Mouse (Mus musculus): ENCODE results near the gene Rhbdd3. TPM values are rescaled to one million over a fixed set of nuclear protein-coding genes. Genes with fewer than 3 reads are reported as not detected.

Rhbdd3 gene
- polyA plus RNA-seq, 1 experiment: 32.3 TPM

DNA sequence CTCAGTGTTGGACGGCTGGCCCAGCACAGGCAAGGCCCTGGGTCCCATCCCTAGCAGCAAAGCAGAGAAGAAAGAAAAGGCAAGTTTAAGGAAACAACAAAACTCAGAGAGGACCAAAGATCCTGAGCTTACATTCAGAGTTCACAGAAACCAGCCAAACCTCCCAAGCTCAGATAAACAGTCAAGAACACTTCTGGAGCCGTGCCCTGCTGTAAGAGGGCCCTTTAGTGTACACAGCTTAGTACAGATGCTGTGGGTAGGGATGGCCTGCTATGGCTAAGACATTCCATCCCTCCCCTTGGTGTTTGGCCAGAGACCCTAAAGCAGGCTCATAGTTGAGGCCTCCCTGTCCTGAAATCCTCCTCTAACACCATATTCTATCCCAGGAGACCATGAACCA is 39.9 kb downstream of the Rhbdd3 start:
- TF ChIP-seq POLR2A (IDR thresholded peaks at IDR 0.05; ENCODE audit: extremely low read depth, insufficient read depth, low read length): no peak
- TF ChIP-seq CTCF (IDR thresholded peaks at IDR 0.05; ENCODE audit: extremely low read depth, insufficient read depth, low read length): no peak

DNA sequence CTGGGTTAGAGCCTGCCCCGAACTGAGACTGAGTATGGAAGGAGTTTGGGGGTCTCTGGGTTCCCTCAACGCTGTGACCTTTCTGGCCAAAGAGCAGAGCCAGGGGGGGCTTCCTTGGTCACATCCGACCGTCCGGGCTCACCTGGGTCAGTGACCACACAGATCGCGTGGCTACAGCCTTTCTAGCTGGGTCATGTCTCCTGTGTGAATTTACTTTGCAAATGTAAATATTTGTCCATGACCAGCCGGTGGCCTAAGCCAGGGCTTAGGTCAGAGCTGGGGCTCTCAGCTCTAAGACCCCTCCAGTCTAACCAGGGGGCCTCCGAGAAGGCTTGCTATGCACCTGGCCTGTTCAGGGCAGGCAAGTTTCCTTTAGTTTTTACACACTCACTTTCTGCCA is 40.6 kb downstream of the Rhbdd3 start:
- Histone ChIP-seq H3K4me1 (ENCODE audit: control insufficient read depth, insufficient read depth, low read length) (no peaks in the 10 kb centered on the region), H3K27ac (ENCODE audit: insufficient read depth, low read length) (no peak overlapping the region), H3K4me3 (ENCODE audit: insufficient read depth, low read length) (no peak overlapping the region)
- TF ChIP-seq CTCF (IDR thresholded peaks at IDR 0.05; ENCODE audit: extremely low read depth, insufficient read depth, low read length) (no peak), POLR2A (IDR thresholded peaks at IDR 0.05; ENCODE audit: extremely low read depth, insufficient read depth, low read length) (no peak)

More for the DNA sequence above, 39.9 kb downstream of the Rhbdd3 start:
- Histone ChIP-seq H3K4me1 (ENCODE audit: control insufficient read depth, insufficient read depth, low read length) (no peaks in the 10 kb centered on the region), H3K27ac (ENCODE audit: insufficient read depth, low read length) (no peak overlapping the region), H3K4me3 (ENCODE audit: insufficient read depth, low read length) (no peak overlapping the region)

DNA sequence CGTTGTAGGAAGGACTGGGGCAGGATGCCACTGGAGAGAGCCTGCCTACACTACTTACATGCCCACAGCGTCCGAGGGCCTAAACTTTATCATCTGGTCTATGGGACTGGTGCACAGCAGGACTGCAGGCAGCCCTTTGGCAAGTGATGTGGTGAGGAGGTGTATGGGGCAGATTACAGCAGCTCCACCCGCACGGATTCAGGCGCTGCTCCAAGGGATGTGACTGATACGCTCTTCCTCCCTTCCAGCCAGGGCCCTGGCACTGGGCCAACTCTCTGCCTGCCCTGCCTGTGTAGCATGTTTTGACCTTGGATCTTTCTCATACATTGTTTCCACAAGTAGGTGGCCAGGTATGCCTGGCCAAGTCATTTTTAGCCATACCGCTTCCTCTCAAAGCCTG is 41.9 kb downstream of the Rhbdd3 start:
- Histone ChIP-seq H3K4me1 (ENCODE audit: control insufficient read depth, insufficient read depth, low read length) (no peaks in the 10 kb centered on the region), H3K4me3 (ENCODE audit: insufficient read depth, low read length) (no peak overlapping the region), H3K27ac (ENCODE audit: insufficient read depth, low read length) (no peak overlapping the region)
- TF ChIP-seq CTCF (IDR thresholded peaks at IDR 0.05; ENCODE audit: extremely low read depth, insufficient read depth, low read length) (no peak), POLR2A (IDR thresholded peaks at IDR 0.05; ENCODE audit: extremely low read depth, insufficient read depth, low read length) (no peak)

- no peak for TF ChIP-seq CTCF (IDR thresholded peaks at IDR 0.05; ENCODE audit: extremely low read depth, insufficient read depth, low read length)
- no peak for TF ChIP-seq POLR2A (IDR thresholded peaks at IDR 0.05; ENCODE audit: extremely low read depth, insufficient read depth, low read length)
- H3K4me3 ChIP-seq (ENCODE audit: insufficient read depth, low read length): no peak overlapping the region
- no peaks in the 10 kb centered on the region for H3K4me1 ChIP-seq (ENCODE audit: control insufficient read depth, insufficient read depth, low read length)
- no peak overlapping the region for H3K27ac ChIP-seq (ENCODE audit: insufficient read depth, low read length)
These were observed 42.5 kb downstream of the Rhbdd3 start for GRCm38 (mm10) chr11:5141252-5141651.

- Histone ChIP-seq H3K4me1 (ENCODE audit: control insufficient read depth, insufficient read depth, low read length) (no peaks in the 10 kb centered on the region), H3K4me3 (ENCODE audit: insufficient read depth, low read length) (no peak overlapping the region), H3K27ac (ENCODE audit: insufficient read depth, low read length) (no peak overlapping the region)
- TF ChIP-seq POLR2A (IDR thresholded peaks at IDR 0.05; ENCODE audit: extremely low read depth, insufficient read depth, low read length) (no peak), CTCF (IDR thresholded peaks at IDR 0.05; ENCODE audit: extremely low read depth, insufficient read depth, low read length) (no peak)
These were observed 43.2 kb downstream of the Rhbdd3 start for GRCm38 (mm10) chr11:5141965-5142364.

DNA sequence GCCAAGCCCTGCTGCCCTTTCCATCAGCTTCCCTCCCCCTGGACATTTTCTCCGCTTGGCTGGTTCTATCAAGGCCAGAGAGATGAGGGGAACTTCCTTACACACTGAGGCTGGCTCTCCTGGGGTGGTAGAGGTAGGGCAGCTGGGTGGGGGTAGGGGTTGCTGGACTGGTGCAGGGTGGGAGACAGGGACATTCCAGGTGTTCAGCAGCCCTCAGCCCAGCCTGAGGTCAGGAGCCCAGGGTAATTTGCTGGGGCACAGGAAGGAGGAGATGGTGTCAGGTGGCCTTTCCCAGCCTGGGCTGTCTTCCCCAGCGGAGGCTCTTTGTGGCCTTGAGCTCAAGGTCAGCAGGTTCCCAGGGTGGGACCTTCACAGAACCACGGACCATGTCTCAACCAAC is 46.9 kb downstream of the Rhbdd3 start:
- TF ChIP-seq CTCF (IDR thresholded peaks at IDR 0.05; ENCODE audit: extremely low read depth, insufficient read depth, low read length): no peak
- no peak for TF ChIP-seq POLR2A (IDR thresholded peaks at IDR 0.05; ENCODE audit: extremely low read depth, insufficient read depth, low read length)
- Histone ChIP-seq H3K27ac (ENCODE audit: insufficient read depth, low read length) (no peak overlapping the region), H3K4me1 (ENCODE audit: control insufficient read depth, insufficient read depth, low read length) (no peaks in the 10 kb centered on the region), H3K4me3 (ENCODE audit: insufficient read depth, low read length) (no peak overlapping the region)

- no peak overlapping the region for H3K4me3 ChIP-seq (ENCODE audit: insufficient read depth, low read length)
- TF ChIP-seq POLR2A (IDR thresholded peaks at IDR 0.05; ENCODE audit: extremely low read depth, insufficient read depth, low read length) (no peak), CTCF (IDR thresholded peaks at IDR 0.05; ENCODE audit: extremely low read depth, insufficient read depth, low read length) (no peak)
- H3K4me1 ChIP-seq (ENCODE audit: control insufficient read depth, insufficient read depth, low read length): no peaks in the 10 kb centered on the region
- H3K27ac ChIP-seq (ENCODE audit: insufficient read depth, low read length): no peak overlapping the region
These were observed 50.5 kb downstream of the Rhbdd3 start for GRCm38 (mm10) chr11:5149249-5149648.

DNA sequence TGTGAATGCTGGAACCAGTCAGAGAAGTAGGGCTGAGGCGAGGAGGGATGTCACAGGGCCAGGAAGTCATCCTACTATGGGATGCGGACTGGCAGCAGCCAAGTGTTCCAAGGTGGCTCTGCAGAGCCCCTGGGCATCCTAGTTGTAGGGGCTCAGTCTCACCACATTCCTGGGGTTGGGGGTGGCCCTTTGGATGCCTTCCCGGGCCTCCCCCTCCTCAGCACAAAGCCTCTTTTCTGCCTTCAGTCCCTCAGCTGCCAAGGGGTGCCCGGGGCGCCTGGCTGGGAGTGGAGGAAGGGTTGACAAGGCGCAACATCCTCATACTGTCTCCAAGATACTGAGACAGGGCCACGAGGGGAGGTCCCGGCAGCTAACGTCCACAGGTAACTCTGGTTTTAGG is 51.2 kb downstream of the Rhbdd3 start:
- no peak overlapping the region for H3K4me3 ChIP-seq (ENCODE audit: insufficient read depth, low read length)
- TF ChIP-seq POLR2A (IDR thresholded peaks at IDR 0.05; ENCODE audit: extremely low read depth, insufficient read depth, low read length): no peak
- no peak overlapping the region for H3K27ac ChIP-seq (ENCODE audit: insufficient read depth, low read length)
- no peaks in the 10 kb centered on the region for H3K4me1 ChIP-seq (ENCODE audit: control insufficient read depth, insufficient read depth, low read length)

- TF ChIP-seq CTCF (IDR thresholded peaks at IDR 0.05; ENCODE audit: extremely low read depth, insufficient read depth, low read length) (no peak), POLR2A (IDR thresholded peaks at IDR 0.05; ENCODE audit: extremely low read depth, insufficient read depth, low read length) (no peak)
- Histone ChIP-seq H3K4me1 (ENCODE audit: control insufficient read depth, insufficient read depth, low read length) (no peaks in the 10 kb centered on the region), H3K27ac (ENCODE audit: insufficient read depth, low read length) (no peak overlapping the region), H3K4me3 (ENCODE audit: insufficient read depth, low read length) (no peak overlapping the region)
These were observed 51.9 kb downstream of the Rhbdd3 start for GRCm38 (mm10) chr11:5150416-5151246.

DNA sequence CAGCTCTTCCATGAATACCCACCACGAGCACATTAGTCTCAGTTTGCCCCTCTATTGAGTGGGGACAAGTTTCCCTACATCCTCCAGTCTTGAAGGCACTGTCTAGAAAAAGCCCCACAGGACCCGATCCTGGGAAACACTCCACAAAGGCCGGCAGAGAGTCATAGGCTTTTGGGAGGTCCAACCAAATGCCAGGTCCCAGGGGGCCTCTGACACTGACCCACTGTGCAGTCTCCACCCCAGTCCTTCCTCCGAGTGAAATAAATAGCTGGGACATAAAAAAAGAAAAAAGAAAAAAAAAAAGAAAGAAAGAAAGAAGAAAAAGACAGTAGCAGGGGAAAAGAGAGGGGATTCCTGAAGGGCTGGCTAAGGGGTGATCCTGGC is 52.5 kb downstream of the Rhbdd3 start:
- H3K4me3 ChIP-seq (ENCODE audit: insufficient read depth, low read length): no peak overlapping the region
- TF ChIP-seq CTCF (IDR thresholded peaks at IDR 0.05; ENCODE audit: extremely low read depth, insufficient read depth, low read length) (no peak), POLR2A (IDR thresholded peaks at IDR 0.05; ENCODE audit: extremely low read depth, insufficient read depth, low read length) (no peak)

More for the DNA sequence above, 52.5 kb downstream of the Rhbdd3 start:
- Histone ChIP-seq H3K27ac (ENCODE audit: insufficient read depth, low read length) (no peak overlapping the region), H3K4me1 (ENCODE audit: control insufficient read depth, insufficient read depth, low read length) (no peaks in the 10 kb centered on the region)

Measured in cortical plate, adult 2 months (tissue).